ENCODE assay signal across 9 mouse cellular contexts in genomic region chr9:108687181-108687580, GRCm38 (mm10).
"Had no signal": no experiment of that assay in that cellular context is flagged by ENCODE, and none has a peak within 500 bp of the region (broad histone marks: within the 10 kb centered on the region; RNA-seq: fewer than 3 reads in every experiment).

No protein-coding gene starts in this region.

- H3K4me3 ChIP-seq: kidney, embryonic 15.5 days; limb, embryonic 13.5 days; liver, embryonic 13.5 days had no signal

- H3K27ac ChIP-seq: limb, embryonic 13.5 days; liver, embryonic 13.5 days; stomach, postnatal 0 days had no signal

- H3K4me2 ChIP-seq: kidney, embryonic 15.5 days; limb, embryonic 13.5 days; liver, embryonic 13.5 days had no signal

- H3K9me3 ChIP-seq: kidney, embryonic 15.5 days; limb, embryonic 13.5 days; liver, embryonic 13.5 days had no signal

- H3K27me3 ChIP-seq: kidney, embryonic 15.5 days; limb, embryonic 13.5 days had no signal

- DNase-seq: kidney, adult 11 months; kidney, postnatal 14 days; liver, embryonic 13.5 days; right cerebral cortex, postnatal 14 days; thymus, postnatal 4 days had no signal

- H3K9ac ChIP-seq: kidney, embryonic 15.5 days; limb, embryonic 13.5 days; liver, embryonic 13.5 days had no signal

- ATAC-seq: midbrain, embryonic 16.5 days had no signal
